Mouse (Mus musculus) myocyte (in vitro differentiated cells): ENCODE results near the gene Cacna1g. TPM values are rescaled to one million over a fixed set of nuclear protein-coding genes. Genes with fewer than 3 reads are reported as not detected.
A peak's percentile ranks its signal among the peaks of the same experiment; 100 is the strongest.

ENCODE experiments used
- H3K27me3 ChIP-seq: one replicate; pipeline ENCODE4 v1.6.1; 2011; ENCODE audit not compliant: control insufficient read depth, insufficient read depth, insufficient read length
- H3K36me3 ChIP-seq: one replicate; pipeline ENCODE4 v1.6.1; 2011; ENCODE audit not compliant: control insufficient read depth, insufficient read depth
- H3K4me2 ChIP-seq: one replicate; pipeline ENCODE4 v1.6.1; 2011; ENCODE audit warnings: low read depth, control low read depth
- H3K4me3 ChIP-seq: one replicate; pipeline ENCODE4 v1.5.1; 2011; ENCODE audit warnings: mild to moderate bottlenecking, control low read depth, moderate library complexity
- H3K79me2 ChIP-seq: one replicate; pipeline ENCODE4 v1.6.1; 2011; ENCODE audit not compliant: control insufficient read depth, insufficient read depth
- H3ac ChIP-seq: one replicate; pipeline ENCODE4 v1.6.1; 2011; ENCODE audit not compliant: control insufficient read depth, insufficient read length
- CEBPB ChIP-seq: IDR thresholded peaks from 2 replicates; pipeline ENCODE4 v1.6.1; 2011; ENCODE audit warnings: mild to moderate bottlenecking, moderate library complexity; ENCODE audit not compliant: poor library complexity, insufficient read depth, severe bottlenecking
- E2F4 ChIP-seq: IDR thresholded peaks from one replicate; pipeline ENCODE4 v1.6.1; 2011; ENCODE audit warnings: mild to moderate bottlenecking, control low read depth, moderate library complexity; ENCODE audit not compliant: insufficient read depth
- MAX ChIP-seq: IDR thresholded peaks from one replicate; pipeline ENCODE4 v1.6.1; 2011; ENCODE audit warnings: low read depth, mild to moderate bottlenecking, control low read depth
- MYOD1 ChIP-seq, 3 experiments: IDR thresholded peaks; one replicate each; pipeline ENCODE4 v1.6.1; 2011; ENCODE audit warnings: control low read depth in 2 of 3, low read depth in 2 of 3, mild to moderate bottlenecking in 2 of 3, moderate library complexity in 1 of 3; ENCODE audit not compliant: insufficient read length in 2 of 3, control insufficient read depth in 1 of 3
- MYOG ChIP-seq, 3 experiments: IDR thresholded peaks; one replicate each; pipeline ENCODE4 v1.6.1; 2011; ENCODE audit warnings: control low read depth in 2 of 3, low read depth in 2 of 3, mild to moderate bottlenecking in 2 of 3; ENCODE audit not compliant: insufficient read length in 2 of 3, control insufficient read depth in 1 of 3, insufficient read depth in 1 of 3
- POLR2A ChIP-seq: IDR thresholded peaks from one replicate; pipeline ENCODE4 v1.6.1; 2011; ENCODE audit warnings: low read depth, mild to moderate bottlenecking, control low read depth, moderate library complexity; ENCODE audit not compliant: insufficient read length
- POLR2AphosphoS2 ChIP-seq: IDR thresholded peaks from one replicate; pipeline ENCODE4 v1.6.1; 2011; ENCODE audit warnings: low read depth, control low read depth; ENCODE audit not compliant: insufficient read length
- REST ChIP-seq: IDR thresholded peaks from one replicate; pipeline ENCODE4 v1.6.1; 2011; ENCODE audit warnings: mild to moderate bottlenecking, control low read depth, moderate library complexity; ENCODE audit not compliant: insufficient read depth, insufficient read length
- SRF ChIP-seq: IDR thresholded peaks from one replicate; pipeline ENCODE4 v1.6.1; 2011; ENCODE audit warnings: low read depth; ENCODE audit not compliant: control insufficient read depth, insufficient read length
- TCF12 ChIP-seq: IDR thresholded peaks from one replicate; pipeline ENCODE4 v1.6.1; 2011; ENCODE audit warnings: mild to moderate bottlenecking, control low read depth; ENCODE audit not compliant: poor library complexity, insufficient read depth, severe bottlenecking
- TCF3 ChIP-seq: IDR thresholded peaks from one replicate; pipeline ENCODE4 v1.6.1; 2011; ENCODE audit warnings: low read depth, control low read depth; ENCODE audit not compliant: insufficient read length
- USF1 ChIP-seq: IDR thresholded peaks from one replicate; pipeline ENCODE4 v1.6.1; 2011; ENCODE audit warnings: low read depth, mild to moderate bottlenecking, control low read depth, moderate library complexity
- polyA plus RNA-seq: library from polyadenylated mRNA; unstranded; fragments of >200 nt; fragmentation: generic; extraction: Trizol; gene quantifications from one replicate; pipeline ENCODE4 v1.2.1, GENCODE M21; 2012; ENCODE audit warnings: missing spikeins

Cacna1g gene
- 0.05 TPM for polyA plus RNA-seq

DNA sequence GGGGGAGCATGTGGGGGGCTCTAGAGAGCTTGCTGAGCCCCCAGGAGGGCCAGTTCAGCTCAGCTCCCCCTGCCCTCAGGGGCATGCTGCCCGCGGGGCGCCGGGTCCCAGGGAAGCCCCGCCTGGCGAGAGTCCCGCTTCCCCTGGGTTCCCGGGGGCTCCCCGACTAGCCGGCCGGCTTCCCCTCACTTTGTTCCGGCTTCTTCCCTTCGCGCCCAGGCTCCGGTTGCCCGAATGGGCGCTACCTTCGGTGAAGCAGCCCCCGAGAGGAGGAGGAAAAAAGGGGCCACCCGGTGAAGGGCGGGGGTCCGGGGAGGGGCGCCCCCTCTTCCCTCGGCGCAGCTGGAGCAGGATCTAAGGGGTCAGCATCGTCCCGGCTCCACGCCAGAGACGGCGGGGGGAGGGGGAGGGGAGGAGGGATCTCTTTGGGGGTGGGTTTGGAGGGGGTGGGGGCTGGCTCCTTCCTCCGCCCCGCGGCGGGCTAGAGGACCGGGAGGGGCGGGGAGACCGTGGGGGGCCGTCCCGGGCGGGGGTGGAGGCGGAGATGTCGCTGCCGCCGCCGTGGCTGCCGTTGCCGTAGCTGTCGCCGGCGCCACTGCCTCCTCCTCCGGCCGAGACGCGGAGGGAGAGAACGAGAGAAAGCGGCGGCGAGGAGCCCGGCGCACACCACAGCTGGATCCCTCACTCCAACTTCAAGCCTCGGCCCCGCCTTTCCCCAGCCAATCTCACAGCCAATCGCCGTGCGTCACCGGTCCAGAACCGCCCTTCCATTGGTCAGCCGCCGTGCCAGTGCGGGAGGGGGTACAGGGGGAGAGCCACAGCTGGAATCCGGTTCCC lies at the start of gene Cacna1g:
Gene Cacna1g, minus strand, starts transcription at position 492 of the 837 bp plus-strand sequence.
- Histone ChIP-seq H3ac (no peak within 1 kb of the TSS), H3K79me2 (no peaks in the 10 kb centered on the region), H3K27me3 (peaks cover 48% of the 10 kb centered on the region), H3K4me2 (peak within 1 kb of the TSS; percentile 81), H3K4me3 (no peak within 1 kb of the TSS), H3K36me3 (no peaks in the 10 kb centered on the region)
- TF ChIP-seq TCF3 = no peak
- no peak for TF ChIP-seq POLR2AphosphoS2
- no peak for TF ChIP-seq SRF
- peak in 1 of 3 experiments; percentile 8 for TF ChIP-seq MYOD1 (IDR thresholded peaks at IDR 0.05; ENCODE audit: control insufficient read depth in 1 of 3, insufficient read length in 2 of 3, low read depth in 2 of 3)
- TF ChIP-seq E2F4 = no peak
- TF ChIP-seq TCF12 = no peak
- no peak for TF ChIP-seq MAX
- TF ChIP-seq USF1 = no peak
- peak; percentile 19 for TF ChIP-seq POLR2A

DNA sequence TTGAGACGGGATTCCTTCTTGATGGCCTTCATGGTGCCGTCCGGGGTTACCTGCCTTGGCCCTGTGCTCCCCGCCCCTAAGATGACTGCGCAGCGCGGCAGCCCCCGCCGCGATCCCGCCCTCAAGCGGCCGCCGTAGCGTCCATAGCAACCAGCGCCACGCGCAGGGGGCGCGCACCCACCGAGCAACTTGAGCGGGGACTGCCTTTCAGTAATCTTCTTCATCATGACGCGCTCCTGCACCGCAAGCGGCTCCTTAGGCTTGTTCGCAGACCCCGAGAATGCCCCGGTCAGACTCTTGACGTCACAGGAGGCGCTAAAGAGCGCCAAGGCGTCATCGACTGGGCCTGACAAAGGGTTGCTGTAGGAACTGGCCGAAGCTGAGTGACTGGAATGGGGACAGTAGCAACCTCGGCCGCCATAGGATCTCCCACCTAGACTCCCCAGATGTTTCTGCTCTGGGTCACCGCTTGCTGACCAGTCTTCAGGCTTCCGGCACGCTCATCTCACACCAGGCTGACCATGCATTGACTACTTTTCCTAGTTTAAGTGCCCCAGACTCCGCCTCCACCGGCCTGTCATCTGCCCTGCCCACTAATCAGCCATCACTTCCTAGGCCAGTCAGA lies 47.3 kb upstream of the Cacna1g start, which contains the start of gene Mycbpap:
Gene Mycbpap, minus strand, starts transcription at position 524 of the 625 bp plus-strand sequence.
- H3K4me2 ChIP-seq = no peak within 1 kb of the TSS
- H3K79me2 ChIP-seq = no peaks in the 10 kb centered on the region
- no peak within 1 kb of the TSS for H3ac ChIP-seq
- no peak within 1 kb of the TSS for H3K4me3 ChIP-seq
- no peaks in the 10 kb centered on the region for H3K36me3 ChIP-seq
- no peak for TF ChIP-seq POLR2AphosphoS2
- TF ChIP-seq SRF = no peak
- no peak for TF ChIP-seq CEBPB
- no peak for TF ChIP-seq MAX
- H3K27me3 ChIP-seq = peaks cover 10% of the 10 kb centered on the region

DNA sequence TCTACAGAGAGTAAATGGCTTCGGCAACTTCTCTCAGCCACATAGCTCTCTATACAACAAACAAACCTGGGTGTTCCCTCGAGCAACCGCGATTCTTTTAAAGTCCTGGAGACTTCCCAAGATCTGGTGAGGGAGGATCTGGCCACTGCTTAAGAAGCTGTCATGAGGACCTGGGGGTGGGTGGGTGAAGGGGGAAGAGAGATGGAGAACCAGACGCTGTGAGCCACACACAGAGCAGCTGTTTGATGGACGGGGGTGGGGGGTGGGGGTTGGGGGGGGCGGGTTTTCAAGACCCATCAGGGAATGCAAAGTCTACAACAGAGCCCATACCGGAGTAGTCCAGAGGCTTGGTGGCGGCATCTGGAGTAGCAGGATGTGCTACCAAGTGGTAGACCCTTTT lies 39.5 kb upstream of the Cacna1g start:
- peaks cover 13% of the 10 kb centered on the region for H3K27me3 ChIP-seq
- H3ac ChIP-seq = no peak overlapping the region
- TF ChIP-seq MYOG (IDR thresholded peaks at IDR 0.05; ENCODE audit: control insufficient read depth in 1 of 3, insufficient read depth in 1 of 3, insufficient read length in 2 of 3, low read depth in 2 of 3) (no peak), TCF12 (no peak), MYOD1 (IDR thresholded peaks at IDR 0.05; ENCODE audit: control insufficient read depth in 1 of 3, insufficient read length in 2 of 3, low read depth in 2 of 3) (no peak), MAX (no peak)
- H3K4me2 ChIP-seq = no peak overlapping the region
- no peak overlapping the region for H3K4me3 ChIP-seq
- no peaks in the 10 kb centered on the region for H3K36me3 ChIP-seq
- no peaks in the 10 kb centered on the region for H3K79me2 ChIP-seq

DNA sequence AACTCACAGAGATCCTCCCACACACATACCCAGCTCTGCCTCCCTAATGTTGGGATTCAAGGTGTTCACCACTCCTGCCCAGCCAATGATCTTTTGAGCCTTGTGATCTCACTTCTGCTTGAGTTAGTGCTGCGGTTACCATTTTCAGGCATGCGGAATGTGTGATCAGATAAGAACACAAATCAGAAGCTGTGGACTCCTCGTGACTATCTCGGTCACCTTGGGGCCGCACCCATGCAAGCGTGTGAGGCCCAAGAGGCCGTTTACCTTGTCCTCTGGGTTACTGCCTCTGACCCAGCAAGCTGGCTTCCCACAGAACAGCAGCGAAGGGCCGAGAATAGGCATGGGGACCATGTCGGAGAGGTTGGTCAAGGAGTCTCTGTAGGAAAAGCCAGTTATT lies 35.0 kb upstream of the Cacna1g start:
- no peak for TF ChIP-seq REST
- H3ac ChIP-seq = no peak overlapping the region
- H3K79me2 ChIP-seq = no peaks in the 10 kb centered on the region
- H3K4me2 ChIP-seq = no peak overlapping the region
- H3K36me3 ChIP-seq = no peaks in the 10 kb centered on the region
- H3K27me3 ChIP-seq = peaks cover 34% of the 10 kb centered on the region
- H3K4me3 ChIP-seq = no peak overlapping the region

DNA sequence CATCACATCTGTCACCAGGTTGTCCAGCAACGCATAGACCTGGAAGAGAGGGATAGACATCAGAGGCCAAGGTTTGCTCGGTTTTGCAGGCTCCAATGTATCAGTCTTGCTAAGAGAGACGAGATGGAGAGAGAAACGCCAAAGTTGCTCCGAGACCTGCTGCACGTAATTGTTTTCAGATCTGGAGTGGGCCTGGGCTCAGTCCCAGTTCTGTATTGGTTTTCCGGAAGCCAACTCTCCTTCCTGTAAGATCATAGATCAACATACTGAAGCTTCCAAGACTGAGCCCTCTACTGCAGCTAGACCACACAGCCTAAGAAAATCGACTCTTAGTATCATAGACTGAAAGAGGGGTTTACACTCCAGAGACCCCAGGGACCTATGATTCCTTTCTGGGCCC lies 27.5 kb upstream of the Cacna1g start:
- H3K4me3 ChIP-seq = no peak overlapping the region
- no peak overlapping the region for H3K4me2 ChIP-seq
- no peak overlapping the region for H3ac ChIP-seq
- TF ChIP-seq POLR2A (no peak), USF1 (no peak), TCF3 (no peak)
- no peaks in the 10 kb centered on the region for H3K36me3 ChIP-seq
- peaks cover 16% of the 10 kb centered on the region for H3K27me3 ChIP-seq
- no peaks in the 10 kb centered on the region for H3K79me2 ChIP-seq

DNA sequence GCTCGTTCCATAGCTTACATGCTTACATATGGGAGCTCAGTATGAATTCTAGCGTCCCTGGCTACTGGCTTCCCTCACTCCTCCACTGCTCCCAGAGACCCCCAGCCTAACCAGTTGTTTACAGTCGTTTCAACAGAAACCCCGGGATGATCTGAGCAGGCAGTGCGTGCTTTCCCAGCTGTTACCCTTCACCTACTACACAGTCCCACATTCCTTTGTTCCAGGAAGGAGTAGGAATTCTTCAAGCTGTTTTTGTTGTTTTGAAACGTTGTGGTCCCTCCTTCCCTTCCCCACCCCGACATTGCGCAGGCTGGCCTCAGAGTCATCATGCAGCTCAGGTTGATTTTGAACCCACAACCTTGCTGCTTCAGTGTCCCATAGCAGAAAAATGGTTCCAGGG lies 26.4 kb upstream of the Cacna1g start:
- Histone ChIP-seq H3K36me3 (no peaks in the 10 kb centered on the region), H3K79me2 (no peaks in the 10 kb centered on the region), H3K27me3 (peaks cover 6% of the 10 kb centered on the region), H3K4me3 (no peak overlapping the region), H3ac (no peak overlapping the region), H3K4me2 (no peak overlapping the region)
- TF ChIP-seq POLR2A = no peak
- no peak for TF ChIP-seq MYOD1 (IDR thresholded peaks at IDR 0.05; ENCODE audit: control insufficient read depth in 1 of 3, insufficient read length in 2 of 3, low read depth in 2 of 3)
- TF ChIP-seq MAX = no peak
- TF ChIP-seq REST = no peak
- TF ChIP-seq SRF = no peak
- no peak for TF ChIP-seq E2F4
- no peak for TF ChIP-seq CEBPB
- TF ChIP-seq TCF3 = no peak
- no peak for TF ChIP-seq MYOG (IDR thresholded peaks at IDR 0.05; ENCODE audit: control insufficient read depth in 1 of 3, insufficient read depth in 1 of 3, insufficient read length in 2 of 3, low read depth in 2 of 3)
- no peak for TF ChIP-seq USF1
- TF ChIP-seq TCF12 = no peak
- no peak for TF ChIP-seq POLR2AphosphoS2
